Mouse (Mus musculus) limb, embryonic 13.5 days (tissue): ENCODE measurements around the gene Numb. TPM values are rescaled to one million over a fixed set of nuclear protein-coding genes. Genes with fewer than 3 reads are reported as not detected.

Experiments
- ATAC-seq: fragments of 200-750 bp; cut with Nextera tagmentation; 2 replicates; pipeline ENCODE4 v1.8.0; 2017; ENCODE audit warnings: low read depth, moderate number of reproducible peaks, moderate TSS enrichment; ENCODE audit not compliant: low FRiP score
- H3K27ac ChIP-seq: fragments of 300-500 bp; sonication (generic); 2 replicates; pipeline ENCODE4 v1.5.1; 2015; ENCODE audit warnings: inconsistent platforms, mild to moderate bottlenecking, moderate library complexity
- H3K27me3 ChIP-seq: fragments of 300-500 bp; sonication (generic); 2 replicates; pipeline ENCODE4 v1.6.1; 2015; ENCODE audit warnings: mild to moderate bottlenecking, inconsistent platforms
- H3K36me3 ChIP-seq: fragments of 300-500 bp; sonication (generic); 2 replicates; pipeline ENCODE4 v1.6.1; 2015; ENCODE audit warnings: inconsistent platforms, mild to moderate bottlenecking, moderate library complexity
- H3K4me1 ChIP-seq: fragments of 300-500 bp; sonication (generic); 2 replicates; pipeline ENCODE4 v1.6.1; 2015; ENCODE audit warnings: inconsistent platforms
- H3K4me2 ChIP-seq: fragments of 300-500 bp; sonication (generic); replicated peaks from 2 replicates; pipeline ENCODE4 v1.6.1; 2015; ENCODE audit warnings: inconsistent platforms, mild to moderate bottlenecking, moderate library complexity
- H3K4me3 ChIP-seq: fragments of 300-500 bp; sonication (generic); 2 replicates; pipeline ENCODE4 v1.5.1; 2015; ENCODE audit warnings: moderate library complexity, mild to moderate bottlenecking, inconsistent platforms
- H3K9ac ChIP-seq: fragments of 300-500 bp; sonication (generic); 2 replicates; pipeline ENCODE4 v1.6.1; 2015; ENCODE audit warnings: mild to moderate bottlenecking, inconsistent platforms
- H3K9me3 ChIP-seq: fragments of 300-500 bp; sonication (generic); 2 replicates; pipeline ENCODE4 v1.6.1; 2016; ENCODE audit warnings: inconsistent platforms
- whole genome bisulfite sequencing: fragments of 180-500 bp; shearing (Covaris S2); methylation state at CpG from one replicate; pipeline ENCODE4 v1.1.7; 2015; 5-methylcytosine and 5-hydroxymethylcytosine counted together
- polyA plus RNA-seq: library from polyadenylated mRNA; unstranded; fragments of >200 nt; fragmentation: Nextera tagmentation; extraction: Ambion mirVana; gene quantifications from 2 replicates; pipeline ENCODE4 v1.2.1, GENCODE M21; 2015

The Numb gene
- polyA plus RNA-seq, 1 experiment from 2014 or later, result 40.7 TPM

DNA sequence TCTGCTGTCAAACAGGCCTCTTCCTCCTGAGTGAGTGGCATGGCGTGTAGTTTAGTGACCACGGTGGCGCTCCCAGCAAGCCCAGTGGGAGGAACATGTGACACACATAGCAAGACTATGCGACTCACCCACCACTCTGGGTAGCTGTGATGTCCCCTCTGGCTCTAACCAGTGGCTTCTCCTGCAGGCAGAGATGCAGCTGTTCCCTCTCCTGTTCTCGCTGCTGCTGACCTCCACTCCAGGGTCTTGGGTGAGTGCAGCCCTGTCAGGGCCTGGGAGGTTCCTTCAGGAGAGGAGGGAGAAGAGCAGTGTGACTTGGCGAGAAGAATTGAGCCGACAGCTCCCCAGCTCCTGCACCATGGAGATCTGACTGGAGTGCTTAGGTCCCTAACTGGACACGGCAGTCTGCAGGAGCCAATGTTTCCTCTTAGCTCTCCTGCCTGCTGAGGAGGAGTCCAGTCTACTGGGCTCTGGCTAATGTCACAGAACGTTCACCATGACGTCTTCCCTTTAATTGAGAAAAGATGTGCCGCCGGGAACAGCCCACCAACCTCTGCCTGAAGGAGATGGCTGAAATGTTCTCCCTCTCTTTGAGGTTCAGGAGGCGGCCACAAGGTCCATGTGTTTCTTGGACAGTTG lies 155.7 kb downstream of the Numb start:
- 43% methylated on average over 13 of the region's 13 CpGs for WGBS

DNA sequence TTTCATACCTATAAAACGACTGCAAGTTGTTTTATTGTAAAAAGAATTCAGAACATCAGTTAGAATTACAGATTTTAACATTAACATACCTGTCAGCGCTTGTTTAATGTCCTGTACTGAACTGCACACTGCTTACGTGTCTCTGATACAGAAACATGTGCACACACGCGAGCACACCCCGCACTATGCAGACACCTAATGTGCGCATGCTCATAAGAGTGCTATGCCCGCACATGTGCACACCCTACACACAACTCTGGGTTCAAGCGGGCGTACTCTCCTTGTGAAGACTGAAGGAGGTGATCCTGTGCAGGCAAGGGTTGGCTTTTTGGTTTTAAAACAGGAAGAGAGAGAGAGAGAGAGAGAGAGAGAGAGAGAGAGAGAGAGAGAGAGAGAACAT lies 157.2 kb downstream of the Numb start:
- WGBS, result 69% methylated on average over 10 of the region's 10 CpGs
- Histone ChIP-seq H3K9ac (no peak overlapping the region), H3K27me3 (peaks cover 22% of the 10 kb centered on the region; the same call in 1 of the 2 replicates), H3K9me3 (no peaks in the 10 kb centered on the region), H3K4me3 (peak overlapping the region; percentile 38), H3K4me2 (peak overlapping the region; percentile 72), H3K27ac (no peak overlapping the region), H3K36me3 (no peaks in the 10 kb centered on the region), H3K4me1 (peaks cover 58% of the 10 kb centered on the region)
- no peak for ATAC-seq

More for the DNA sequence above, 155.7 kb downstream of the Numb start:
- Histone ChIP-seq H3K4me2 (no peak overlapping the region), H3K9me3 (no peaks in the 10 kb centered on the region), H3K27ac (no peak overlapping the region), H3K4me1 (peaks cover 71% of the 10 kb centered on the region), H3K9ac (no peak overlapping the region), H3K27me3 (peaks cover 31% of the 10 kb centered on the region; the same call in 1 of the 2 replicates), H3K36me3 (no peaks in the 10 kb centered on the region), H3K4me3 (no peak overlapping the region)
- no peak for ATAC-seq

- H3K4me1 ChIP-seq, result peaks cover 53% of the 10 kb centered on the region
- H3K27me3 ChIP-seq, result peaks cover 21% of the 10 kb centered on the region; the same call in 1 of the 2 replicates
- WGBS, result 6% methylated on average over 14 of the region's 14 CpGs
- peak overlapping the region; percentile 54 for H3K9ac ChIP-seq
- no peaks in the 10 kb centered on the region for H3K9me3 ChIP-seq
- H3K36me3 ChIP-seq, result no peaks in the 10 kb centered on the region
- H3K4me3 ChIP-seq, result peak overlapping the region; percentile 38
- ATAC-seq, result peak; percentile 21; the same call in 1 of the 2 replicates
- H3K27ac ChIP-seq, result no peak overlapping the region
- H3K4me2 ChIP-seq, result peak overlapping the region; percentile 72
Measured at GRCm38 (mm10) chr12:83764044-83764365, 157.7 kb downstream of the Numb start.

DNA sequence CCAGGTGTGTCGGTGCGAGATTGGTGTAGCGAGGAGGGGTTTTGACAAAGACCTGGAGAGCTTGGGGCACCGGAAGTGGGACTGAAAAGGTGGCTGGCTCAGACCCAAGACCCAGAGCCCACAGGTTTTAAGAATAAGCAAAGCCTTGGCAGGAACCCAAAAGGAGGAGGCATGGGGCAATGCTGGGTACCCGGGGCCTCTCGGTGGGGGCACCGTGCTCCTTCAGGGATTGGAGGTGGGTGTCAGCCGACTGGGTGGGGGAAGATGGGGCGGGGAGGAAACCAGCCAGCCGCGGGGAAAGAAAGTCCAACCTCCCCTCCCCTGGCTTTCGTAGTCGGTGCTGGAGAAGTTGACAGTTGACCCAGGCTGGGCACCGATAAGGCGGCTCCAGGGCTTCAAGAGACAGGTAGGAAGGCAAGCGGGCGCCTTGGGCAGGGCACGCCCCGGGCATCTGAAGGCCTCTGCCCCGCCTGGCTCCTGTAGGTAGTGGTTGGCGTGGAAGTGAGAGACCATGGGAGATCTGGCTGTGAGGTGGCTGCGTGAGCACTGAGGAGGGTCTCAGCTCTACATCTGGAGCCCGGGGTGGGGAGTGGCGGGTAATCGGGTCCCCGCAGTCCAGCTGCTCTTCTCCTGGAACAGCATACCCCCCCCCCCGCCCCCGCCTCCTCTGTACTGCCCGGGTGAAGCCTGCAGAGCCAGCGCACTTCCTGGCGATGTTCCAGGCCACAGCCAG lies 158.3 kb downstream of the Numb start, which contains the start of gene Papln:
Gene Papln (plus strand): TSS at position 324 of the 733 bp plus-strand sequence.
- Histone ChIP-seq H3K4me3 (peak within 1 kb of the TSS; percentile 38), H3K27me3 (peaks cover 21% of the 10 kb centered on the region; the same call in 1 of the 2 replicates), H3K4me2 (peak within 1 kb of the TSS; percentile 72), H3K36me3 (no peaks in the 10 kb centered on the region), H3K4me1 (peaks cover 48% of the 10 kb centered on the region), H3K27ac (no peak within 1 kb of the TSS), H3K9ac (peak within 1 kb of the TSS; percentile 54), H3K9me3 (no peaks in the 10 kb centered on the region)
- WGBS, result 9% methylated on average over 24 of the region's 31 CpGs
- ATAC-seq, result 0 out of 2 replicates have a peak, but pooled peaks have one; percentile 10

GRCm38 (mm10) chr12:83762706-83763105 lies 159.0 kb downstream of the Numb start:
- H3K27ac ChIP-seq, result no peak overlapping the region
- no peak for ATAC-seq
- H3K9ac ChIP-seq, result no peak overlapping the region
- H3K27me3 ChIP-seq, result peaks cover 20% of the 10 kb centered on the region; the same call in 1 of the 2 replicates
- H3K9me3 ChIP-seq, result no peaks in the 10 kb centered on the region
- H3K36me3 ChIP-seq, result no peaks in the 10 kb centered on the region
- no peak overlapping the region for H3K4me3 ChIP-seq
- peaks cover 40% of the 10 kb centered on the region for H3K4me1 ChIP-seq
- H3K4me2 ChIP-seq, result no peak overlapping the region
- WGBS, result 26% methylated on average over 4 of the region's 4 CpGs

DNA sequence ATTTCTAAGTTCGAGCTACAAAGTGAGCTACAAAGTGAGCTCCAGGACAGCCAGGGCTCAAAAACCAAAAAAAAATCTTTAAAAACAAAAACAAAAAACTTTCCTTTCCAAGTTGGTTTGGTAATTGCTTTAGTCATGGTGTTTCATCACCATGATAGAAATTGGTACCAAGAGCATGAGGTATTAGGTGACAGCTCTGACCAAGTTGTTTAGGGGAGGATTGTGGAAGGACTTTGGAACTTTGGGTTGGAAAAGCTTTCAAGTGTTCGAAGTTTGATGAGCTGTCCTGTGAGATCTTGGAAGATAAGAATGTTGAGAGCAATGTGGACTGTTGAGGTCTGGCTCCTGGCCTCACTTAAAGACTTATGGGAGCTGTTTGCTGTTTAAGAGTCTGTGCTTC lies 161.5 kb downstream of the Numb start:
- Histone ChIP-seq H3K9me3 (no peaks in the 10 kb centered on the region), H3K36me3 (no peaks in the 10 kb centered on the region), H3K4me2 (no peak overlapping the region), H3K4me3 (no peak overlapping the region), H3K27ac (no peak overlapping the region), H3K4me1 (peaks cover 25% of the 10 kb centered on the region), H3K9ac (no peak overlapping the region), H3K27me3 (0 out of 2 replicates have a peak, but pooled peaks cover 8% of the 10 kb centered on the region)
- WGBS, result 79% methylated on average over 2 of the region's 2 CpGs
- ATAC-seq, result no peak

- no peak for ATAC-seq
- H3K4me1 ChIP-seq, result peaks cover 16% of the 10 kb centered on the region
- no peaks in the 10 kb centered on the region for H3K27me3 ChIP-seq
- H3K36me3 ChIP-seq, result no peaks in the 10 kb centered on the region
- H3K9me3 ChIP-seq, result no peaks in the 10 kb centered on the region
- no peak overlapping the region for H3K9ac ChIP-seq
- WGBS, result 65% methylated on average over 10 of the region's 10 CpGs
- no peak overlapping the region for H3K4me3 ChIP-seq
- H3K4me2 ChIP-seq, result no peak overlapping the region
- no peak overlapping the region for H3K27ac ChIP-seq
Measured at GRCm38 (mm10) chr12:83758735-83759134, 163.0 kb downstream of the Numb start.

DNA sequence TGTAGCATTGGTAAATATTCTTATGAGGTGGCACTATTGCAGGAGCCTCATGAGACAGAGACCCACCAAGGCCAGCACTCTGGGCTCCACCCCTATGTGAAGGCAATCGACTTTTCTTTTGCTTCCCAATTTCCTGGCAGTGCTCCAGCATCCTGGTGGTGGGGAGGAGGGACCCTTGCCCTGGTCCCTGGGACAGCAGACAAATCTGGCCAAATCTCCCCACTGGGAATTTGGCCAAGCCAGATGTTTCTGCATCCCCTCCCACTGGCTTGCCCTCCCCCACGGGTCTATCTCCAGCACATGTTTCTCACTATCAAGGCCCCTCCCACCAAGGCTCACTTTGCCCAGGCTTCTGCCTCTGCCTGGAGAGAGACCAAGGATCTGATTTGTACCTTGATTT lies 169.2 kb downstream of the Numb start:
- H3K4me2 ChIP-seq, result no peak overlapping the region
- H3K9ac ChIP-seq, result no peak overlapping the region
- H3K27ac ChIP-seq, result no peak overlapping the region
- H3K4me3 ChIP-seq, result no peak overlapping the region
- H3K4me1 ChIP-seq, result peaks cover 8% of the 10 kb centered on the region
- H3K9me3 ChIP-seq, result no peaks in the 10 kb centered on the region
- H3K27me3 ChIP-seq, result no peaks in the 10 kb centered on the region
- ATAC-seq, result peak; percentile 57; the same call in 1 of the 2 replicates
- no peaks in the 10 kb centered on the region for H3K36me3 ChIP-seq
- 7% methylated on average over 2 of the region's 2 CpGs for WGBS

DNA sequence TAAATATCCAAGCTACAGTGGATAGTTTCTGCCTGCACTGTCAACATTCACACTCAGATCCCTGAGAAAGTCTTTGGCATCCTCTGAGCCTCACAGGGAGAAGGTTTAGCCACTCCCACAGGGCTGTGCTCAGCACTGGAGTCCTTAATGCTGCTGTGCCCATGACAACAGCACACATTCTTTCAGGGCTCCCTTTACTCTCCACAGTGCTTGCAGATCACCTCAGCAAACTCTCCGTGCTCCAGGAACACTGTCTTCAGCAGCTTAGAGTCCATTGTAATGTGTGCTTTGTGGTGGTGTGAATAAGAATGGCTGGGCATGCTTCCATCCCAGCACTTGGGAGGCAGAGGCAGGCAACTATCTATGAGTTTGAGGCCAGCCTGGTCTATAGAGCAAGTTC lies 172.5 kb downstream of the Numb start:
- no peaks in the 10 kb centered on the region for H3K36me3 ChIP-seq
- no peak overlapping the region for H3K4me3 ChIP-seq
- H3K27ac ChIP-seq, result no peak overlapping the region
- no peaks in the 10 kb centered on the region for H3K9me3 ChIP-seq
- no peaks in the 10 kb centered on the region for H3K27me3 ChIP-seq
- no peak for ATAC-seq
- 73% methylated on average over 1 of the region's 1 CpGs for WGBS
- no peak overlapping the region for H3K4me2 ChIP-seq
- H3K4me1 ChIP-seq, result peaks cover 16% of the 10 kb centered on the region
- no peak overlapping the region for H3K9ac ChIP-seq

Other genes starting within 250 kb of the Numb start
- 60.1 TPM in 2 replicates for gene Psen1, start 233.8 kb downstream of the Numb start, polyA plus RNA-seq
- gene Papln, start 158.3 kb downstream of the Numb start, polyA plus RNA-seq, result 0.86 and 1.3 TPM in 2 replicates
- 11.2 and 11.7 TPM in 2 replicates for gene Riox1, start 28.7 kb upstream of the Numb start, polyA plus RNA-seq
- not detected in 2 replicates for gene Heatr4, start 62.9 kb upstream of the Numb start, polyA plus RNA-seq
- 21.1 and 25.0 TPM in 2 replicates for gene Acot2, start 65.9 kb upstream of the Numb start, polyA plus RNA-seq
- 33.7 and 38.6 TPM in 2 replicates for gene Acot1, start 87.6 kb upstream of the Numb start, polyA plus RNA-seq
- 0.23 and 0.63 TPM in 2 replicates for gene Acot4, start 116.4 kb upstream of the Numb start, polyA plus RNA-seq
- gene Gm49366, start 117.0 kb upstream of the Numb start, polyA plus RNA-seq, result not detected in 2 replicates
- gene Acot3, start 130.2 kb upstream of the Numb start, polyA plus RNA-seq, result 0.17 and 0.20 TPM in 2 replicates
- gene Acot5, start 147.4 kb upstream of the Numb start, polyA plus RNA-seq, result not detected in 2 replicates
- 1.1 and 1.3 TPM in 2 replicates for gene Acot6, start 178.7 kb upstream of the Numb start, polyA plus RNA-seq
- 6.1 and 7.8 TPM in 2 replicates for gene Dnal1, start 192.4 kb upstream of the Numb start, polyA plus RNA-seq
- 1.0 and 1.4 TPM in 2 replicates for gene Pnma1, start 226.6 kb upstream of the Numb start, polyA plus RNA-seq